Mouse (Mus musculus) spleen, adult 2 months (tissue): Measurements from ENCODE around the gene Ankrd13a. TPM values are rescaled to one million over a fixed set of nuclear protein-coding genes. Genes with fewer than 3 reads are reported as not detected.
A peak's percentile ranks its signal among the peaks of the same experiment; 100 is the strongest.

Experiments used
- DNase-seq, 2 experiments: peaks; one replicate each; pipeline versions ENCODE4 v3.0.0 to v3.0.0-alpha.2; 2012 to 2021; ENCODE audit warnings: low spot score in 2 of 2, low read depth in 1 of 2
- H3K27ac ChIP-seq: fragments of 200-500 bp; 2 replicates; pipeline ENCODE4 v1.5.1; 2012; ENCODE audit warnings: low read length, inconsistent platforms; ENCODE audit not compliant: insufficient read depth
- H3K27me3 ChIP-seq: fragments of 200-500 bp; 2 replicates; pipeline ENCODE4 v1.6.1; 2012; ENCODE audit warnings: mild to moderate bottlenecking, moderate library complexity, low read length, inconsistent platforms; ENCODE audit not compliant: control insufficient read depth, insufficient read depth
- H3K36me3 ChIP-seq: fragments of 200-500 bp; 2 replicates; pipeline ENCODE4 v1.6.1; 2012; ENCODE audit warnings: mild to moderate bottlenecking, low read length, inconsistent platforms; ENCODE audit not compliant: control insufficient read depth, insufficient read depth
- H3K4me1 ChIP-seq: fragments of 200-500 bp; 2 replicates; pipeline ENCODE4 v1.6.1; 2011; ENCODE audit warnings: inconsistent platforms; ENCODE audit not compliant: control insufficient read depth, insufficient read depth, insufficient read length
- H3K4me3 ChIP-seq: fragments of 200-500 bp; 2 replicates; pipeline ENCODE4 v1.5.1; 2011; ENCODE audit warnings: mild to moderate bottlenecking, inconsistent platforms; ENCODE audit not compliant: insufficient read depth, insufficient read length; ENCODE audit errors: extremely low read depth
- CTCF ChIP-seq: fragments of 200-500 bp; IDR thresholded peaks from 2 replicates; pipeline ENCODE4 v1.5.1; 2011; ENCODE audit warnings: mild to moderate bottlenecking, inconsistent platforms; ENCODE audit not compliant: insufficient read depth, insufficient read length, insufficient replicate concordance; ENCODE audit errors: extremely low read depth
- POLR2A ChIP-seq: fragments of 200-500 bp; IDR thresholded peaks from 2 replicates; pipeline ENCODE4 v1.6.1; 2011; ENCODE audit warnings: low read depth, low read length, inconsistent platforms
- WGBS: fragments of 180-500 bp; shearing (Covaris S2); methylation state at CpG from one replicate; pipeline ENCODE4 v1.1.7; 2018; 5-methylcytosine and 5-hydroxymethylcytosine counted together
- polyA plus RNA-seq: library from polyadenylated mRNA; depleted of rRNA; stranded (reverse); fragments of >200 nt; gene quantifications from 2 replicates; pipeline ENCODE4 v1.2.3, GENCODE M21; 2012

Ankrd13a gene
- polyA plus RNA-seq, 1 experiment = 69.3 TPM

DNA sequence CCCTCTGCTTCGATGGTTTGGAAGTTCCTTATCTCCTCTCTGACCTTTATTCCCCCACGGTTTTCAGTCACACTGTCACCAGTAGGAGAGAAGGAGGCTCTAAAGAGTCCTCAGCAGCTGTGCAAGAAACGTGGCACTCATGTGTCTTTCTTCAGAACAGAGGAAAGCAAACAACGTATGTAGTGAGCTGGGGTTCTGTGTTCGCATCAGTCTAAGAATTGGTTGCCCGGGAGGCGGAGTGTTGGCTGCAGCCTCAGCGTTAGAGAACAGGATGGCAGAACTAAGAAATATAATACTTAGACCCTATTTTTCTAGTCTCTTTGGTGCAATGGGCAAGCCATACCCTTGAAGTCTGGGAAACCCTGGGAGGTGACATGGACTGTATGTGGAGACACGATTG is 8.5 kb downstream of the Ankrd13a start:
- no peaks in the 10 kb centered on the region for H3K27me3 ChIP-seq
- H3K4me1 ChIP-seq = peaks cover 51% of the 10 kb centered on the region
- no peak for DNase-seq
- WGBS = 45% methylated on average over 9 of the region's 9 CpGs
- H3K36me3 ChIP-seq = peaks cover 15% of the 10 kb centered on the region
- no peak for TF ChIP-seq POLR2A
- no peak for TF ChIP-seq CTCF
- no peak overlapping the region for H3K4me3 ChIP-seq
- no peak overlapping the region for H3K27ac ChIP-seq

DNA sequence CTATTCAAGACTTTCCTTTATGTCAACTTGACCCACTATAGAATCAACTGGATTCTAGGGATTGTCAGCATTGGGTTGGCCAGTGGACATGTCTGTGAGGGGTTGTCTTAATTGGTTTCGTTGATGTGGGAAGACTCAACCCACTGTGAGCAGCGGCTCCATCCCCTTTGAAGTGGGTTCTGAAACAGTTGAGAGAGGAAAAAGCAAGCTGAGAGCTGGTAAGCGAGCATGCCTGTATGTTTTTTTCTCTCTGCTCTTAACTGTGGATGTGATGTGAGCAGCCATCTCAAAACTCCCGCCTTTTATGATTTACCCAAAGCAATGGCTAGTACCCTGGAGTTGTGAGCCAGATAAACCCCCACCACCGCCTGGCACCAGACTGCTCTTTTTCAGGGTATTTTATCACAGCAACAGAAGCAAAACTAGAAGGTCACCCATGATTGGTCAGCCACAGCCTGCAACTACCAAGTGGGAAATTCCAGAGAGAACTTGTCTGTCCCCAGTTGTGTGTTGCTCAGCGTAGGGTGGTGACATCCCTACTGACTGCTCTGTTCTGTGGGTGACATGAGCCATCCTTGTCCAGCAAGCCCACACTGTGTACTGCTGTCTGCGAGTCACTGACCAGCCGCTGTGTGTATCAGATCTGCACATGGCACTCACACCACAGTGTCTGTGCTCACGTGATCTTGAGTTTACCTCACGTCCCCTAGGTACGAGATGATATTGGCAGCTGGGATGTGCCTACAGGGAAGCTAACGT is 9.1 kb downstream of the Ankrd13a start:
- Histone ChIP-seq H3K27me3 (no peaks in the 10 kb centered on the region), H3K4me3 (no peak overlapping the region), H3K27ac (peak overlapping the region; percentile 53), H3K36me3 (peaks cover 17% of the 10 kb centered on the region), H3K4me1 (peaks cover 49% of the 10 kb centered on the region)
- WGBS = 21% methylated on average over 12 of the region's 12 CpGs
- TF ChIP-seq CTCF (no peak), POLR2A (no peak)
- DNase-seq = peak in 1 of 2 experiments; percentile 26

- Histone ChIP-seq H3K4me1 (peaks cover 40% of the 10 kb centered on the region), H3K27me3 (no peaks in the 10 kb centered on the region), H3K27ac (peak overlapping the region; percentile 68), H3K4me3 (no peak overlapping the region), H3K36me3 (peaks cover 21% of the 10 kb centered on the region)
- WGBS = 9% methylated on average over 16 of the region's 16 CpGs
- no peak for TF ChIP-seq CTCF
- TF ChIP-seq POLR2A = no peak
- no peak for DNase-seq
Measured at GRCm38 (mm10) chr5:114784622-114785165, 10.2 kb downstream of the Ankrd13a start.

- no peaks in the 10 kb centered on the region for H3K27me3 ChIP-seq
- 21% methylated on average over 5 of the region's 5 CpGs for WGBS
- H3K36me3 ChIP-seq = peaks cover 21% of the 10 kb centered on the region
- no peak overlapping the region for H3K4me3 ChIP-seq
- DNase-seq = no peak
- peaks cover 38% of the 10 kb centered on the region for H3K4me1 ChIP-seq
- no peak for TF ChIP-seq CTCF
- TF ChIP-seq POLR2A = no peak
- peak overlapping the region; percentile 68 for H3K27ac ChIP-seq
Measured at GRCm38 (mm10) chr5:114785196-114785595, 10.7 kb downstream of the Ankrd13a start.

- DNase-seq = no peak
- H3K4me1 ChIP-seq = no peaks in the 10 kb centered on the region
- TF ChIP-seq POLR2A = no peak
- TF ChIP-seq CTCF = no peak
- no peak overlapping the region for H3K4me3 ChIP-seq
- H3K27ac ChIP-seq = no peak overlapping the region
- peaks cover 55% of the 10 kb centered on the region for H3K36me3 ChIP-seq
- WGBS = 89% methylated on average over 7 of the region's 7 CpGs
- no peaks in the 10 kb centered on the region for H3K27me3 ChIP-seq
Measured at GRCm38 (mm10) chr5:114793317-114793716, 18.8 kb downstream of the Ankrd13a start.

GRCm38 (mm10) chr5:114794609-114795008 is 20.1 kb downstream of the Ankrd13a start:
- Histone ChIP-seq H3K4me3 (no peak overlapping the region), H3K27me3 (no peaks in the 10 kb centered on the region), H3K36me3 (peaks cover 55% of the 10 kb centered on the region), H3K4me1 (no peaks in the 10 kb centered on the region), H3K27ac (no peak overlapping the region)
- WGBS = 89% methylated on average over 4 of the region's 4 CpGs
- no peak for TF ChIP-seq CTCF
- TF ChIP-seq POLR2A = no peak
- no peak for DNase-seq

- Histone ChIP-seq H3K4me3 (no peak overlapping the region), H3K4me1 (no peaks in the 10 kb centered on the region), H3K36me3 (peaks cover 55% of the 10 kb centered on the region), H3K27ac (no peak overlapping the region), H3K27me3 (no peaks in the 10 kb centered on the region)
- 86% methylated on average over 9 of the region's 9 CpGs for WGBS
- DNase-seq = no peak
- TF ChIP-seq CTCF = no peak
- TF ChIP-seq POLR2A = no peak
Measured at GRCm38 (mm10) chr5:114795231-114795630, 20.8 kb downstream of the Ankrd13a start.
